Mouse (Mus musculus): ENCODE data around the gene Sqstm1. TPM values are rescaled to one million over a fixed set of nuclear protein-coding genes. Genes with fewer than 3 reads are reported as not detected.

The Sqstm1 gene
- polyA plus RNA-seq, 1 experiment from 2014 or later = 181 TPM

- Histone ChIP-seq H3K27me3 (replicated peaks; ENCODE audit: control insufficient read depth, insufficient read depth, low read length) (no peaks in the 10 kb centered on the region), H3K9me3 (ENCODE audit: control insufficient read depth, low read length) (no peaks in the 10 kb centered on the region), H3K27ac (ENCODE audit: low read depth) (no peak overlapping the region), H3K4me1 (replicated peaks; ENCODE audit: control insufficient read depth, insufficient read depth, low read length) (no peaks in the 10 kb centered on the region), H3K4me3 (ENCODE audit: low read depth, low read length) (no peak overlapping the region), H3K4me2 (ENCODE audit: low read length) (no peak overlapping the region), H3K9ac (ENCODE audit: low read length) (no peak overlapping the region), H3K36me3 (ENCODE audit: control insufficient read depth, insufficient read depth, low read length) (no peaks in the 10 kb centered on the region)
- ATAC-seq (replicated peaks; ENCODE audit: low FRiP score, low TSS enrichment, low read depth) (no peak), DNase-seq (ENCODE audit: low spot score) (no peak)
- 69% methylated on average over 5 of the region's 5 CpGs for WGBS
Measured at GRCm38 (mm10) chr11:50245269-50245668, 34.6 kb upstream of the Sqstm1 start.

DNA sequence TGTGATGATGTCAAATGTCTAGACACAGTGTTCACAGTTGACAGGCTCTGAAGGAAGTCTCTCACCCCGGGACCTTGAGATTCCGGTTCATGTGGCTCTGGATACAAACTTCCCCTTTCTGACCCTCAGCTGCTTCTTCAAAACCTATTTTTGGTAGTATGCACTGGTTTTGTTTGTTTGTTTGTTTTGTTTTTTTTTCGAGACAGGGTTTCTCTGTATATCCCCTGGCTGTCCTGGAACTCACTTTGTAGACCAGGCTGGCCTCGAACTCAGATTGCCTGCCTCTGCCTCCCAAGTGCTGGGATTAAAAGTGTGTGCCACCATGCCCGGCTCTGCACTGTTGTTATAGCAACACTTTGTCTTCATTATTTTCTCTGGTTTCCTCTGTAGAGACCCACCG is 33.3 kb upstream of the Sqstm1 start:
- 75% methylated on average over 6 of the region's 6 CpGs for WGBS
- H3K27me3 ChIP-seq (replicated peaks; ENCODE audit: control insufficient read depth, insufficient read depth, low read length) = 0 out of 2 replicates have a peak, but pooled peaks cover 5% of the 10 kb centered on the region
- ATAC-seq (replicated peaks; ENCODE audit: low FRiP score, low TSS enrichment, low read depth) (no peak), DNase-seq (ENCODE audit: low spot score) (no peak)
- no peaks in the 10 kb centered on the region for H3K9me3 ChIP-seq (ENCODE audit: control insufficient read depth, low read length)
- H3K4me2 ChIP-seq (ENCODE audit: low read length) = no peak overlapping the region
- no peak overlapping the region for H3K4me3 ChIP-seq (ENCODE audit: low read depth, low read length)
- no peak overlapping the region for H3K9ac ChIP-seq (ENCODE audit: low read length)
- H3K36me3 ChIP-seq (ENCODE audit: control insufficient read depth, insufficient read depth, low read length) = no peaks in the 10 kb centered on the region
- no peak overlapping the region for H3K27ac ChIP-seq (ENCODE audit: low read depth)
- H3K4me1 ChIP-seq (replicated peaks; ENCODE audit: control insufficient read depth, insufficient read depth, low read length) = no peaks in the 10 kb centered on the region

- Histone ChIP-seq H3K27me3 (replicated peaks; ENCODE audit: control insufficient read depth, insufficient read depth, low read length) (peaks cover 25% of the 10 kb centered on the region), H3K9me3 (ENCODE audit: control insufficient read depth, low read length) (no peaks in the 10 kb centered on the region), H3K4me3 (ENCODE audit: low read depth, low read length) (no peak overlapping the region), H3K4me1 (replicated peaks; ENCODE audit: control insufficient read depth, insufficient read depth, low read length) (peaks cover 4% of the 10 kb centered on the region; the same call in 1 of the 2 replicates), H3K9ac (ENCODE audit: low read length) (no peak overlapping the region), H3K4me2 (ENCODE audit: low read length) (no peak overlapping the region), H3K27ac (ENCODE audit: low read depth) (no peak overlapping the region), H3K36me3 (ENCODE audit: control insufficient read depth, insufficient read depth, low read length) (no peaks in the 10 kb centered on the region)
- no peak for DNase-seq (ENCODE audit: low spot score)
- 93% methylated on average over 7 of the region's 7 CpGs for WGBS
- no peak for ATAC-seq (replicated peaks; ENCODE audit: low FRiP score, low TSS enrichment, low read depth)
Measured at GRCm38 (mm10) chr11:50240235-50240911, 29.7 kb upstream of the Sqstm1 start.

DNA sequence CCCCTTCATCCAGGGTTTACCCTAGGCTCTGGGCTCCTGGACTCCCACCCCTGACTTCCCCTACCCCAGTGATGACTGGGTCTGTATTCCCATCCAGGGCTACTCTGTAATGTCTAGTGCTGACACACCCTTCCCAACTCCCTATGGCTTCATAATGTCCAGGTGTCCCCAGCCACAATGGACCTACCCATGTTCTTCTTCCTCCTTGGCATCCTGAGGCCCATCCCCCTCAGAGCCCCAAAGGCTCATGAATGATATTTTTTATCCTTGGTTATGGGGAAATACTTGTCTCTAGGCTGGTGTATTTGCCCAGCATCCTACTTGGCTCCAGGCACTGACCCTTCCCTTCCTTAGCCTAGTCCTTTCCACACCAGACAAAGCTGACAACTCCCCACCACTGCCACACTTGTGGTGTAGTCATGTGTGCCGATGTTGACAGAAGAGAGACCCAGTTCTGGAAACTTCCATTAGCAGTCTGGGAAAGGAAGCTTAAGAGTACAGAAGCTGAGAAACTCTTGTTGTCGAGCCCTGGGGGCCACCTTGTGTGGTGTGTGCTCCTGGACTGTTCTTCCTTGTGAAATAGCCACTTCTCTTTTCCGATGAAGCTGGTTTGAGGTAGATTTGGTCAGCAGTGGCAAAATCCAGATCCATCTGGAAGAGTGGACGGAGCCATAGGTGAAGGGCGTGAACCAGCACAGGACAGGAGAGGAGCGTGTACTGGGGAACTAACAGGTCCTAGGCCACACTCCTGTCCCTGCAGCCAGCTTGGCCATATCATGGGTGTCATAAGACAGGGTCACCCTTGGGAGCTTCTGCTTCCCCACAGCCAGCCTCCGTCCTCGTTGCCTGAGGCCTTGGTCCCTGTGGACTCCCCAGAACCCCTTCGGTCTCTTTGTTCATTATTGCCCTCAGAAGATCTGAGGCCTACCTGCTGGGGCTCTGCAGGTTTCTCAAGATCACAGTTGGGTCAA is 28.5 kb upstream of the Sqstm1 start:
- peaks cover 4% of the 10 kb centered on the region; the same call in 1 of the 2 replicates for H3K4me1 ChIP-seq (replicated peaks; ENCODE audit: control insufficient read depth, insufficient read depth, low read length)
- H3K36me3 ChIP-seq (ENCODE audit: control insufficient read depth, insufficient read depth, low read length) = peaks cover 12% of the 10 kb centered on the region
- ATAC-seq (replicated peaks; ENCODE audit: low FRiP score, low TSS enrichment, low read depth) = no peak
- 92% methylated on average over 9 of the region's 9 CpGs for WGBS
- H3K27me3 ChIP-seq (replicated peaks; ENCODE audit: control insufficient read depth, insufficient read depth, low read length) = peaks cover 25% of the 10 kb centered on the region
- no peaks in the 10 kb centered on the region for H3K9me3 ChIP-seq (ENCODE audit: control insufficient read depth, low read length)
- H3K4me3 ChIP-seq (ENCODE audit: low read depth, low read length) = no peak overlapping the region
- no peak overlapping the region for H3K4me2 ChIP-seq (ENCODE audit: low read length)
- DNase-seq (ENCODE audit: low spot score) = no peak
- no peak overlapping the region for H3K9ac ChIP-seq (ENCODE audit: low read length)
- H3K27ac ChIP-seq (ENCODE audit: low read depth) = no peak overlapping the region

GRCm38 (mm10) chr11:50238324-50238723 is 27.7 kb upstream of the Sqstm1 start, which contains the start of gene Ltc4s:
Gene Ltc4s (minus strand): TSS chr11:50238616.
- H3K36me3 ChIP-seq (ENCODE audit: control insufficient read depth, insufficient read depth, low read length) = peaks cover 20% of the 10 kb centered on the region
- peaks cover 25% of the 10 kb centered on the region for H3K27me3 ChIP-seq (replicated peaks; ENCODE audit: control insufficient read depth, insufficient read depth, low read length)
- H3K27ac ChIP-seq (ENCODE audit: low read depth) = no peak within 1 kb of the TSS
- peak within 1 kb of the TSS; percentile 96 for H3K4me2 ChIP-seq (ENCODE audit: low read length)
- no peak for ATAC-seq (replicated peaks; ENCODE audit: low FRiP score, low TSS enrichment, low read depth)
- peak within 1 kb of the TSS; percentile 48; the same call in 1 of the 2 replicates for H3K9ac ChIP-seq (ENCODE audit: low read length)
- peaks cover 4% of the 10 kb centered on the region; the same call in 1 of the 2 replicates for H3K4me1 ChIP-seq (replicated peaks; ENCODE audit: control insufficient read depth, insufficient read depth, low read length)
- no peak for DNase-seq (ENCODE audit: low spot score)
- peak within 1 kb of the TSS; percentile 53 for H3K4me3 ChIP-seq (ENCODE audit: low read depth, low read length)
- no peaks in the 10 kb centered on the region for H3K9me3 ChIP-seq (ENCODE audit: control insufficient read depth, low read length)
- 41% methylated on average over 10 of the region's 10 CpGs for WGBS

DNA sequence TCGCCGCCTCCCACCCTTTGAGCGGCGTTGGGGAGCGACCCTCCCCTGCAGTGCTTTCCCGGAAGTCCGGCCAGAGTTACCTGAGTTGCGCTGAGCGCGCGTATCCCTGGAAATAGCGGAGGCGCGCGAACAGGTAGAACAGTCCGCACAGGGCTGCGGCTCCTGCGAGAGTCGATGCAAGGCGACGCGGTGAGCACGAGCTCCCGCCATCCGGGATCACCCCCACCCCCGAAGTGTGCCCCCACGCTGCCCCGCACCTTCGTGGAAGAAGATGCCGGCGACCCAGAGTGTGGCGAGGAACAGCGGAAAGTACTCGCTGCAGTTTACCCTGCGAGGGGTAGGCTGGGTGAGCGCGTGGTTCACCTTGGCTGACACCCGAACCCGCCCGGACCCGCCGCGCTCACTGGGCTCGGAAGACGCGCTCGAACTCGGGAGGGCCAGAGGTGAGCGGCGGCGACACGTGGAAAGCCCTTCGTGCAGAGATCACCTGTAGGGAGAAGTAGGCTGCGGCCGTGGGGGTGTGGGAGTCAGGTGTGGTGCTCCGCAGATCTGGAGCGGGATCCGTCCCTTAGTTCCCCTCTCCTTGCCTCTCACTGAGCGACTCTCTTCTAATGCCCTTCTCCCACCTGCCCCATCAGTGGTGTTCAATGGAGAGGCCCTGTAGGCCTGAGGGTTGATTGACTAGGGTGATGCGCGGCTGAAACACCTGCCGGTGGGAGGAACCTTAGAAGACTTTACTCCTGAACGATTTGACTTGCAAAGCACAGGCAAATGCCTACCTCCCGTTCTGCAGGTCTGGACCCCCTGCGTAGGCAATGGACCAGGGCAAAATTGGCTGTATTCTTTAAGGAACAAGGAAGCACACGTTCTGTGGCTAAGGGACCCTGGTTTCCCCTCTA is 26.6 kb upstream of the Sqstm1 start:
- H3K4me2 ChIP-seq (ENCODE audit: low read length) = peak overlapping the region; percentile 96
- H3K9me3 ChIP-seq (ENCODE audit: control insufficient read depth, low read length) = no peaks in the 10 kb centered on the region
- peak overlapping the region; percentile 48 for H3K9ac ChIP-seq (ENCODE audit: low read length)
- peaks cover 31% of the 10 kb centered on the region for H3K36me3 ChIP-seq (ENCODE audit: control insufficient read depth, insufficient read depth, low read length)
- DNase-seq (ENCODE audit: low spot score) (peak; percentile 67), ATAC-seq (replicated peaks; ENCODE audit: low FRiP score, low TSS enrichment, low read depth) (peak; percentile 26)
- peaks cover 4% of the 10 kb centered on the region; the same call in 1 of the 2 replicates for H3K4me1 ChIP-seq (replicated peaks; ENCODE audit: control insufficient read depth, insufficient read depth, low read length)
- H3K27me3 ChIP-seq (replicated peaks; ENCODE audit: control insufficient read depth, insufficient read depth, low read length) = peaks cover 25% of the 10 kb centered on the region
- whole genome bisulfite sequencing = 2% methylated on average over 64 of the region's 66 CpGs
- no peak overlapping the region for H3K27ac ChIP-seq (ENCODE audit: low read depth)
- peak overlapping the region; percentile 53 for H3K4me3 ChIP-seq (ENCODE audit: low read depth, low read length)

- peaks cover 25% of the 10 kb centered on the region for H3K27me3 ChIP-seq (replicated peaks; ENCODE audit: control insufficient read depth, insufficient read depth, low read length)
- H3K27ac ChIP-seq (ENCODE audit: low read depth) = no peak overlapping the region
- ATAC-seq (replicated peaks; ENCODE audit: low FRiP score, low TSS enrichment, low read depth) (peak; percentile 92), DNase-seq (ENCODE audit: low spot score) (peak; percentile 95)
- H3K9me3 ChIP-seq (ENCODE audit: control insufficient read depth, low read length) = no peaks in the 10 kb centered on the region
- WGBS = 1% methylated on average over 26 of the region's 27 CpGs
- H3K4me1 ChIP-seq (replicated peaks; ENCODE audit: control insufficient read depth, insufficient read depth, low read length) = peaks cover 4% of the 10 kb centered on the region; the same call in 1 of the 2 replicates
- peak overlapping the region; percentile 48 for H3K9ac ChIP-seq (ENCODE audit: low read length)
- peaks cover 37% of the 10 kb centered on the region for H3K36me3 ChIP-seq (ENCODE audit: control insufficient read depth, insufficient read depth, low read length)
- peak overlapping the region; percentile 53 for H3K4me3 ChIP-seq (ENCODE audit: low read depth, low read length)
- peak overlapping the region; percentile 96 for H3K4me2 ChIP-seq (ENCODE audit: low read length)
Measured at GRCm38 (mm10) chr11:50236540-50236936, 25.9 kb upstream of the Sqstm1 start.

- 95% methylated on average over 25 of the region's 25 CpGs for WGBS
- H3K36me3 ChIP-seq (ENCODE audit: control insufficient read depth, insufficient read depth, low read length) = peaks cover 37% of the 10 kb centered on the region
- peaks cover 4% of the 10 kb centered on the region; the same call in 1 of the 2 replicates for H3K4me1 ChIP-seq (replicated peaks; ENCODE audit: control insufficient read depth, insufficient read depth, low read length)
- H3K27me3 ChIP-seq (replicated peaks; ENCODE audit: control insufficient read depth, insufficient read depth, low read length) = peaks cover 25% of the 10 kb centered on the region
- no peak overlapping the region for H3K27ac ChIP-seq (ENCODE audit: low read depth)
- ATAC-seq (replicated peaks; ENCODE audit: low FRiP score, low TSS enrichment, low read depth) (no peak), DNase-seq (ENCODE audit: low spot score) (no peak)
- no peak overlapping the region for H3K9ac ChIP-seq (ENCODE audit: low read length)
- no peak overlapping the region for H3K4me3 ChIP-seq (ENCODE audit: low read depth, low read length)
- H3K9me3 ChIP-seq (ENCODE audit: control insufficient read depth, low read length) = no peaks in the 10 kb centered on the region
- no peak overlapping the region for H3K4me2 ChIP-seq (ENCODE audit: low read length)
Measured at GRCm38 (mm10) chr11:50234606-50235005, 24.0 kb upstream of the Sqstm1 start.
